Mouse (Mus musculus): ENCODE measurements around the gene Vmn2r73. TPM values are rescaled to one million over a fixed set of nuclear protein-coding genes. Genes with fewer than 3 reads are reported as not detected.
"Not testable (repeated sequence)": the region's sequence is repeated elsewhere in the genome, so short reads cannot be mapped to it uniquely, and the experiment has no call there.

Vmn2r73 gene
- not detected in 2 replicates for polyA plus RNA-seq (2014; fragmentation: Nextera tagmentation; extraction: Ambion mirVana)

DNA sequence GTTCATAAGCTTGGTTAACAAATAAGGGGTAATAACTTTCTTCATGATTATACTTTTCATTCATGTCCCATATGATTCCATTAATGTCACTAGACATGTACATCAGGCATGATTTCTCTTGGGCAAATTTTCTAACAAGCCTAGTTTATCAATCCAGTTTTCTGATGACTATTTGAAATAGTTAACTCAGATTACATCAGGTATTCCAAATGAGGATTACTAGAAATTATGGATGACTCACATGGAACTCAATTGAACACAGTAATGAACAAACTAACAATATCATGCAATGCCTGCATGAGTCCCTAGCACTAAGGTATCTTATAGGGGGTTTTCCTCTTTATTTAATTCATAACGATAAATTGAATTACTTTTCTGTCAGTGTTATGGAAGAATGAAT lies at the start of gene Vmn2r73:
Gene Vmn2r73 (minus strand): TSS at position 101 of the 400 bp plus-strand sequence.
- no peaks in the 10 kb centered on the region for H3K27me3 ChIP-seq (ENCODE audit: control insufficient read depth, insufficient read depth, low read length)
- ATAC-seq (ENCODE audit: low FRiP score, low TSS enrichment): no peak

GRCm38 (mm10) chr7:85840090-85840948 lies 35.7 kb downstream of the Vmn2r73 start:
- no peak overlapping the region for H3K27ac ChIP-seq (replicated peaks; ENCODE audit: low read depth, low read length)
- no peak for DNase-seq
- no peak for ATAC-seq (ENCODE audit: low FRiP score, low TSS enrichment)
- H3K27me3 ChIP-seq (ENCODE audit: control insufficient read depth, insufficient read depth, low read length): no peaks in the 10 kb centered on the region
- H3K9me3 ChIP-seq (ENCODE audit: control insufficient read depth, low read length): no peaks in the 10 kb centered on the region
- no peak overlapping the region for H3K9ac ChIP-seq (replicated peaks; ENCODE audit: low read length)
- H3K4me1 ChIP-seq (ENCODE audit: control insufficient read depth, insufficient read depth, low read length): no peaks in the 10 kb centered on the region
- WGBS: 39% methylated on average over 2 of the region's 2 CpGs
- no peak overlapping the region for H3K4me3 ChIP-seq (replicated peaks; ENCODE audit: low read depth, low read length)
- H3K36me3 ChIP-seq (ENCODE audit: control insufficient read depth, insufficient read depth, low read length): no peaks in the 10 kb centered on the region
- no peak overlapping the region for H3K4me2 ChIP-seq (ENCODE audit: low read length)

More for the DNA sequence above, at the start of gene Vmn2r73:
- Histone ChIP-seq H3K4me2 (ENCODE audit: low read length) (no peak within 1 kb of the TSS), H3K4me3 (replicated peaks; ENCODE audit: low read depth, low read length) (no peak within 1 kb of the TSS), H3K9ac (replicated peaks; ENCODE audit: low read length) (no peak within 1 kb of the TSS), H3K9me3 (ENCODE audit: control insufficient read depth, low read length) (no peaks in the 10 kb centered on the region), H3K4me1 (ENCODE audit: control insufficient read depth, insufficient read depth, low read length) (no peaks in the 10 kb centered on the region), H3K27ac (replicated peaks; ENCODE audit: low read depth, low read length) (no peak within 1 kb of the TSS), H3K36me3 (ENCODE audit: control insufficient read depth, insufficient read depth, low read length) (no peaks in the 10 kb centered on the region)
- 80% methylated on average over 1 of the region's 1 CpGs for WGBS
- DNase-seq: no peak

GRCm38 (mm10) chr7:85818092-85818491 lies 58.0 kb downstream of the Vmn2r73 start:
- not testable (repeated sequence) for H3K4me1 ChIP-seq (ENCODE audit: control insufficient read depth, insufficient read depth, low read length); H3K9me3 ChIP-seq (ENCODE audit: control insufficient read depth, low read length); H3K36me3 ChIP-seq (ENCODE audit: control insufficient read depth, insufficient read depth, low read length); H3K27me3 ChIP-seq (ENCODE audit: control insufficient read depth, insufficient read depth, low read length); H3K4me3 ChIP-seq (replicated peaks; ENCODE audit: low read depth, low read length); H3K27ac ChIP-seq (replicated peaks; ENCODE audit: low read depth, low read length); ATAC-seq (ENCODE audit: low FRiP score, low TSS enrichment); H3K4me2 ChIP-seq (ENCODE audit: low read length); H3K9ac ChIP-seq (replicated peaks; ENCODE audit: low read length)
- WGBS: 17% methylated on average over 6 of the region's 6 CpGs
- peak; percentile 48 for DNase-seq

Other genes starting within 250 kb of the Vmn2r73 start
- gene Vmn2r72, start 121.2 kb downstream of the Vmn2r73 start, polyA plus RNA-seq (2014; fragmentation: Nextera tagmentation; extraction: Ambion mirVana): not detected in 2 replicates
- not detected in 2 replicates for gene Vmn2r74, start 85.4 kb upstream of the Vmn2r73 start, polyA plus RNA-seq (2014; fragmentation: Nextera tagmentation; extraction: Ambion mirVana)

Data from midbrain, embryonic 14.5 days (tissue).